Mouse (Mus musculus): ENCODE measurements around the gene 2900026A02Rik.

DNA sequence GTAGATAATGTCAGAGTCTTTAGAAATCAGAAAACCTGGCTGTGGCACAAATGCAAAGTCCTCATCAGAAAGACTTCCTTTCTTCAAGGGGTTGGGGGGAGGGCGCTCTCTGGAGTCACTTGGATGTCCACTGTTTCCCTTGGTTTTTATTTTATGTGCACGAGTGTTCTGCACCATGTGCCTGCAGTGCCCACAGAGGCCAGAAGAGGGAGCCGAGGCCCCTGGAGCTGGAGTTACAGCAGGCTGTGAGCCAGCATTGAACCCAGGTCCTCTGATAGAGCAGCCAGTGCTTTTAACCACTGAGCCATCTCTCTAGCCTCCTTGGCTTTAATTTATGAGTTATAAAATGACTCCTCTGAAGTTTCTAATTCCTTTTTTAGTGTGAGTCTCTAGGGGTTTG, 49.0 kb upstream of the 2900026A02Rik start:
- TF ChIP-seq EP300 (optimal IDR thresholded peaks at IDR 0.05) (no peak), CTCF (IDR thresholded peaks at IDR 0.05; ENCODE audit: low read depth) (peak; percentile 45)
